Mouse (Mus musculus) spleen, adult 2 months (tissue): ENCODE results near the gene Pcdh15.

Experiments
- CTCF ChIP-seq: fragments of 200-500 bp; IDR thresholded peaks from 2 replicates; pipeline ENCODE4 v1.5.1; 2011; ENCODE audit warnings: mild to moderate bottlenecking, inconsistent platforms; ENCODE audit not compliant: insufficient read depth, insufficient read length, insufficient replicate concordance; ENCODE audit errors: extremely low read depth
- POLR2A ChIP-seq: fragments of 200-500 bp; IDR thresholded peaks from 2 replicates; pipeline ENCODE4 v1.6.1; 2011; ENCODE audit warnings: low read depth, low read length, inconsistent platforms

- no peak for TF ChIP-seq CTCF
- no peak for TF ChIP-seq POLR2A
Measured at GRCm38 (mm10) chr10:74631314-74631713, 1532.2 kb downstream of the Pcdh15 start.
